Mouse (Mus musculus): ENCODE measurements around the gene Alkbh8.
"Not testable (repeated sequence)": the region's sequence is repeated elsewhere in the genome, so short reads cannot be mapped to it uniquely, and the experiment has no call there.

GRCm38 (mm10) chr9:3327342-3328053 lies 7.4 kb upstream of the Alkbh8 start:
- not testable (repeated sequence) for TF ChIP-seq CTCF (IDR thresholded peaks at IDR 0.05; ENCODE audit: control insufficient read depth, insufficient read depth, low read length); POLR2A (IDR thresholded peaks at IDR 0.05; ENCODE audit: borderline replicate concordance, control insufficient read depth, low read depth, low read length)

All from bone marrow, adult 2 months (tissue).